Mouse (Mus musculus): ENCODE measurements around the gene Ppl. TPM values are rescaled to one million over a fixed set of nuclear protein-coding genes. Genes with fewer than 3 reads are reported as not detected.

Gene Ppl
- polyA plus RNA-seq (2015; fragmentation: Nextera tagmentation; extraction: Ambion mirVana), result 1.9 and 2.3 TPM in 2 replicates

- H3K27ac ChIP-seq (ENCODE audit: low read length), result no peak within 1 kb of the TSS
- H3K27me3 ChIP-seq (ENCODE audit: control insufficient read depth, insufficient read depth, low read length), result peaks cover 30% of the 10 kb centered on the region
- peak within 1 kb of the TSS; percentile 53 for H3K4me3 ChIP-seq (ENCODE audit: low read length)
- 1% methylated on average over 28 of the region's 39 CpGs for WGBS
- H3K4me2 ChIP-seq (ENCODE audit: low read depth, low read length), result peak within 1 kb of the TSS; percentile 68
- peaks cover 45% of the 10 kb centered on the region for H3K4me1 ChIP-seq (ENCODE audit: control insufficient read depth, insufficient read depth, low read length)
- no peaks in the 10 kb centered on the region for H3K9me3 ChIP-seq (replicated peaks; ENCODE audit: control insufficient read depth, low read length)
- H3K36me3 ChIP-seq (ENCODE audit: control insufficient read depth, insufficient read depth), result no peaks in the 10 kb centered on the region
- ATAC-seq (replicated peaks; ENCODE audit: extremely low read depth, insufficient read depth, low FRiP score), result no peak
- peak within 1 kb of the TSS; percentile 56 for H3K9ac ChIP-seq (ENCODE audit: low read length)
Observed at GRCm38 (mm10) chr16:5132401-5132801, at the start of gene Ppl. TSS of gene Ppl (minus strand) at chr16:5132421.

GRCm38 (mm10) chr16:5172636-5173035 is 40.4 kb upstream of the Ppl start:
- no peak overlapping the region for H3K4me2 ChIP-seq (ENCODE audit: low read depth, low read length)
- H3K27me3 ChIP-seq (ENCODE audit: control insufficient read depth, insufficient read depth, low read length), result no peaks in the 10 kb centered on the region
- H3K9me3 ChIP-seq (replicated peaks; ENCODE audit: control insufficient read depth, low read length), result no peaks in the 10 kb centered on the region
- no peaks in the 10 kb centered on the region for H3K36me3 ChIP-seq (ENCODE audit: control insufficient read depth, insufficient read depth)
- no peak overlapping the region for H3K27ac ChIP-seq (ENCODE audit: low read length)
- 63% methylated on average over 6 of the region's 6 CpGs for WGBS
- H3K4me3 ChIP-seq (ENCODE audit: low read length), result no peak overlapping the region
- peaks cover 11% of the 10 kb centered on the region for H3K4me1 ChIP-seq (ENCODE audit: control insufficient read depth, insufficient read depth, low read length)
- no peak overlapping the region for H3K9ac ChIP-seq (ENCODE audit: low read length)
- ATAC-seq (replicated peaks; ENCODE audit: extremely low read depth, insufficient read depth, low FRiP score), result no peak

GRCm38 (mm10) chr16:5168829-5169228 is 36.6 kb upstream of the Ppl start:
- WGBS, result 52% methylated on average over 5 of the region's 5 CpGs
- Histone ChIP-seq H3K9ac (ENCODE audit: low read length) (no peak overlapping the region), H3K36me3 (ENCODE audit: control insufficient read depth, insufficient read depth) (no peaks in the 10 kb centered on the region), H3K27ac (ENCODE audit: low read length) (peak overlapping the region; percentile 47), H3K4me2 (ENCODE audit: low read depth, low read length) (no peak overlapping the region), H3K4me3 (ENCODE audit: low read length) (no peak overlapping the region), H3K27me3 (ENCODE audit: control insufficient read depth, insufficient read depth, low read length) (no peaks in the 10 kb centered on the region), H3K4me1 (ENCODE audit: control insufficient read depth, insufficient read depth, low read length) (peaks cover 19% of the 10 kb centered on the region), H3K9me3 (replicated peaks; ENCODE audit: control insufficient read depth, low read length) (no peaks in the 10 kb centered on the region)
- ATAC-seq (replicated peaks; ENCODE audit: extremely low read depth, insufficient read depth, low FRiP score), result peak; percentile 85

GRCm38 (mm10) chr16:5168038-5168437 is 35.8 kb upstream of the Ppl start:
- H3K36me3 ChIP-seq (ENCODE audit: control insufficient read depth, insufficient read depth), result no peaks in the 10 kb centered on the region
- no peak overlapping the region for H3K9ac ChIP-seq (ENCODE audit: low read length)
- no peak overlapping the region for H3K4me3 ChIP-seq (ENCODE audit: low read length)
- H3K9me3 ChIP-seq (replicated peaks; ENCODE audit: control insufficient read depth, low read length), result no peaks in the 10 kb centered on the region
- H3K4me2 ChIP-seq (ENCODE audit: low read depth, low read length), result no peak overlapping the region
- H3K27ac ChIP-seq (ENCODE audit: low read length), result no peak overlapping the region
- peaks cover 19% of the 10 kb centered on the region for H3K4me1 ChIP-seq (ENCODE audit: control insufficient read depth, insufficient read depth, low read length)
- no peak for ATAC-seq (replicated peaks; ENCODE audit: extremely low read depth, insufficient read depth, low FRiP score)
- WGBS, result 90% methylated on average over 2 of the region's 2 CpGs
- no peaks in the 10 kb centered on the region for H3K27me3 ChIP-seq (ENCODE audit: control insufficient read depth, insufficient read depth, low read length)

GRCm38 (mm10) chr16:5164327-5164726 is 32.1 kb upstream of the Ppl start:
- H3K4me3 ChIP-seq (ENCODE audit: low read length), result no peak overlapping the region
- H3K9me3 ChIP-seq (replicated peaks; ENCODE audit: control insufficient read depth, low read length), result no peaks in the 10 kb centered on the region
- H3K4me1 ChIP-seq (ENCODE audit: control insufficient read depth, insufficient read depth, low read length), result peaks cover 15% of the 10 kb centered on the region
- no peak overlapping the region for H3K4me2 ChIP-seq (ENCODE audit: low read depth, low read length)
- no peak overlapping the region for H3K9ac ChIP-seq (ENCODE audit: low read length)
- H3K27me3 ChIP-seq (ENCODE audit: control insufficient read depth, insufficient read depth, low read length), result no peaks in the 10 kb centered on the region
- H3K36me3 ChIP-seq (ENCODE audit: control insufficient read depth, insufficient read depth), result no peaks in the 10 kb centered on the region
- WGBS, result 50% methylated on average over 6 of the region's 6 CpGs
- no peak overlapping the region for H3K27ac ChIP-seq (ENCODE audit: low read length)
- no peak for ATAC-seq (replicated peaks; ENCODE audit: extremely low read depth, insufficient read depth, low FRiP score)

GRCm38 (mm10) chr16:5159248-5159647 is 27.0 kb upstream of the Ppl start:
- Histone ChIP-seq H3K4me3 (ENCODE audit: low read length) (no peak overlapping the region), H3K4me1 (ENCODE audit: control insufficient read depth, insufficient read depth, low read length) (no peaks in the 10 kb centered on the region; the same call in 1 of the 2 replicates), H3K27ac (ENCODE audit: low read length) (no peak overlapping the region), H3K4me2 (ENCODE audit: low read depth, low read length) (no peak overlapping the region), H3K9ac (ENCODE audit: low read length) (no peak overlapping the region), H3K27me3 (ENCODE audit: control insufficient read depth, insufficient read depth, low read length) (no peaks in the 10 kb centered on the region), H3K36me3 (ENCODE audit: control insufficient read depth, insufficient read depth) (no peaks in the 10 kb centered on the region), H3K9me3 (replicated peaks; ENCODE audit: control insufficient read depth, low read length) (no peaks in the 10 kb centered on the region)
- WGBS, result 45% methylated on average over 8 of the region's 8 CpGs
- peak; percentile 32; the same call in 1 of the 2 replicates for ATAC-seq (replicated peaks; ENCODE audit: extremely low read depth, insufficient read depth, low FRiP score)

GRCm38 (mm10) chr16:5157113-5157512 is 24.9 kb upstream of the Ppl start:
- no peak overlapping the region for H3K4me2 ChIP-seq (ENCODE audit: low read depth, low read length)
- no peaks in the 10 kb centered on the region for H3K27me3 ChIP-seq (ENCODE audit: control insufficient read depth, insufficient read depth, low read length)
- no peak for ATAC-seq (replicated peaks; ENCODE audit: extremely low read depth, insufficient read depth, low FRiP score)
- H3K4me3 ChIP-seq (ENCODE audit: low read length), result no peak overlapping the region
- no peaks in the 10 kb centered on the region for H3K9me3 ChIP-seq (replicated peaks; ENCODE audit: control insufficient read depth, low read length)
- H3K4me1 ChIP-seq (ENCODE audit: control insufficient read depth, insufficient read depth, low read length), result no peaks in the 10 kb centered on the region
- no peaks in the 10 kb centered on the region for H3K36me3 ChIP-seq (ENCODE audit: control insufficient read depth, insufficient read depth)
- H3K9ac ChIP-seq (ENCODE audit: low read length), result no peak overlapping the region
- WGBS, result 77% methylated on average over 3 of the region's 3 CpGs
- no peak overlapping the region for H3K27ac ChIP-seq (ENCODE audit: low read length)

GRCm38 (mm10) chr16:5156495-5156894 is 24.3 kb upstream of the Ppl start:
- Histone ChIP-seq H3K9me3 (replicated peaks; ENCODE audit: control insufficient read depth, low read length) (no peaks in the 10 kb centered on the region), H3K36me3 (ENCODE audit: control insufficient read depth, insufficient read depth) (no peaks in the 10 kb centered on the region), H3K4me3 (ENCODE audit: low read length) (no peak overlapping the region), H3K4me2 (ENCODE audit: low read depth, low read length) (no peak overlapping the region), H3K4me1 (ENCODE audit: control insufficient read depth, insufficient read depth, low read length) (no peaks in the 10 kb centered on the region), H3K9ac (ENCODE audit: low read length) (no peak overlapping the region), H3K27ac (ENCODE audit: low read length) (no peak overlapping the region), H3K27me3 (ENCODE audit: control insufficient read depth, insufficient read depth, low read length) (no peaks in the 10 kb centered on the region)
- ATAC-seq (replicated peaks; ENCODE audit: extremely low read depth, insufficient read depth, low FRiP score), result no peak
- WGBS, result 56% methylated on average over 2 of the region's 2 CpGs

GRCm38 (mm10) chr16:5155014-5155413 is 22.8 kb upstream of the Ppl start:
- 45% methylated on average over 3 of the region's 3 CpGs for WGBS
- H3K4me2 ChIP-seq (ENCODE audit: low read depth, low read length), result no peak overlapping the region

More at GRCm38 (mm10) chr16:5155014-5155413, 22.8 kb upstream of the Ppl start:
- no peaks in the 10 kb centered on the region for H3K4me1 ChIP-seq (ENCODE audit: control insufficient read depth, insufficient read depth, low read length)
- no peak for ATAC-seq (replicated peaks; ENCODE audit: extremely low read depth, insufficient read depth, low FRiP score)
- H3K9ac ChIP-seq (ENCODE audit: low read length), result no peak overlapping the region
- no peaks in the 10 kb centered on the region for H3K9me3 ChIP-seq (replicated peaks; ENCODE audit: control insufficient read depth, low read length)
- no peak overlapping the region for H3K4me3 ChIP-seq (ENCODE audit: low read length)
- no peak overlapping the region for H3K27ac ChIP-seq (ENCODE audit: low read length)
- H3K27me3 ChIP-seq (ENCODE audit: control insufficient read depth, insufficient read depth, low read length), result peaks cover 4% of the 10 kb centered on the region; the same call in 1 of the 2 replicates
- H3K36me3 ChIP-seq (ENCODE audit: control insufficient read depth, insufficient read depth), result no peaks in the 10 kb centered on the region

Measured in heart, embryonic 16.5 days (tissue).